Mouse (Mus musculus): ENCODE measurements at regions not wholly inside any gene's neighbourhood (a gene's known extent, or its start where the extent isn't known, plus 50 kb on each side); places are given as distances from the start of the nearest gene placed in this dataset.

GRCm38 (mm10) chr12:79890887-79891286, 221.9 kb downstream of the Zfp36l1 start:
- TF ChIP-seq CTCF (IDR thresholded peaks at IDR 0.05; ENCODE audit: extremely low read depth, insufficient read depth, low read length) = no peak
- TF ChIP-seq POLR2A (IDR thresholded peaks at IDR 0.05; ENCODE audit: extremely low read depth, insufficient read depth, low read length) = no peak
